Mouse (Mus musculus) liver, adult (tissue): Measurements from ENCODE around the gene Cops3.

Experiments
- GATA4 ChIP-seq: IDR thresholded peaks from 2 replicates; pipeline ENCODE4 v1.6.1; 2014; ENCODE audit warnings: mild to moderate bottlenecking, low read length; ENCODE audit not compliant: insufficient replicate concordance

Cops3 gene

DNA sequence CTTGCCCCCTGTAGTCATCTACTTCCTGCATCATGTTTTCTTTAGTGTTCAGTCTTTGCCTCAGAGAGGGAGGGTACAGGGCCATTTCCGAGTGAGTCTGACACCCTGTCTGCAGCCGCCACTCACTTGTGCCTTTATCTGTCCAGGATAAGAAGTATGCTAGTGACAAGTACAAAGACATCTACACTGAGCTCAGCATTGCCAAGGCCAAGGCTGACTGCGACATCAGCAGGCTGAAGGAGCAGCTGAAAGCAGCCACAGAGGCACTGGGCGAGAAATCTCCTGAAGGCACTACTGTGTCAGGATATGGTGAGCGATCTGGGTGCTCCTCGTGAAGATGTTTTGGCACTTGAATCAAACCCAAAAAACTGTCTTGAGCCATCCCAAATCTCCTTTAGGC lies 69.9 kb downstream of the Cops3 start:
- no peak for TF ChIP-seq GATA4

DNA sequence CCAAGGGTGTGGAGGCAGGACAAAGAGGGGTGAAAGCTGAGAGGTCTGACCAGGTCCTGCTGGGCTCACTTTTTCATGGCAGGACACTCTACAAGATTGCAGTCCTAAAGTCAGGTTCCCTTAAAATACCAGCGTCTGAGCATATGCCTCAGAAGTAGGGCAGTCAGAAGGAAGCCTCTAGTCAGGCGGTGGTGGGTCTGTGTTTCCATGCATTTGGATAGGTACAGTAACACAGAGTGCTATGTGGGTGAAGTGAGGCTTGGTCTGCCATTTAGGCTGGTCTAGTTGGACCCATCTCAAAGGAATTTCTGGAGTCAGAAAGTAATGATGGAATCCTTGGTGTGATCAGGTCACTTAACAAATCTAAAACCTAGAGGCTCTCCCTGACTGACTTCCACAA lies 70.3 kb downstream of the Cops3 start:
- TF ChIP-seq GATA4, result no peak
